Mouse (Mus musculus): ENCODE measurements around the gene Ahcy.
"Not testable (repeated sequence)": the region's sequence is repeated elsewhere in the genome, so short reads cannot be mapped to it uniquely, and the experiment has no call there.

The Ahcy gene

DNA sequence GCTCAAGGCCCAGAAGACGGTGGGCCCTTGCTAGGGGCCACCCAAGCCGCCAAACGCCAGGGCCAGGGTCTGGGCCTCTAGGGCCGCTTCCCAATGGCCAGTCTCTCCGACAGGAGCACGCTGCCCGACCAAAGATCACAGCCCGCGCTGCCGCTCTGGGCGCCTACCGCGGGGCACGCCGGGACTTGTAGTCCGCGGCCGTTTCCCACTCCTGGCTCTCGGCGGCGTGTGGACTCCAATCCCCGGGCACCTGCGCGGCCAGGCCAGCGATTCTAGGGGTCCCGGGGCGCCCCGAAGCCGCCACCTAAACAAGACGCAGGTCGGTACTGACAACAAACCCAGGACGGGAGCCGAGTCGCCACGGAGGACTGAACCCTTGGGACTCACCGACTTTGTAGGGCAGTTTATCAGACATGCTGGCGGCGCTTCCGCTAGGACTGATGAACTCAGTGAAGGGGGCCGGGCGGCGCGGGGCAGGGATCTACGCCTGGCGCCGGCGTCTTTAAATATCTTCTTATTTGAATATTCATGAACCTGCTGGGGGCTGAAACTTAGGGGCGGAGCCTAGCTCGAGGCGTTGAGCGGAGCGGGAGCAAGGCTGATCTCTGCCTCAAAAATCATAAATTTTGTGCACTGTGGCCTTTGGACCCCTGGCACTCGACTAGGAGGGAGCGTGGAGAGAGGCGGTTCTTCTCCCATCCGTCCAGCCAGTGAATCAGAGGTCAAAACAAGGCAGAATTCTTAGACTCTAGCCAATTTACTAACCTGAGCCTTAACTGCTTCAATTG lies at the start of gene Ahcy:
TSS of gene Ahcy (minus strand) at position 520 of the 788 bp plus-strand sequence.
- DNase-seq (ENCODE audit: extremely low spot score, low spot score) = peak; percentile 97

- DNase-seq (ENCODE audit: extremely low spot score, low spot score) = no peak
Observed at GRCm38 (mm10) chr2:155115216-155115830, 41.0 kb upstream of the Ahcy start.

DNA sequence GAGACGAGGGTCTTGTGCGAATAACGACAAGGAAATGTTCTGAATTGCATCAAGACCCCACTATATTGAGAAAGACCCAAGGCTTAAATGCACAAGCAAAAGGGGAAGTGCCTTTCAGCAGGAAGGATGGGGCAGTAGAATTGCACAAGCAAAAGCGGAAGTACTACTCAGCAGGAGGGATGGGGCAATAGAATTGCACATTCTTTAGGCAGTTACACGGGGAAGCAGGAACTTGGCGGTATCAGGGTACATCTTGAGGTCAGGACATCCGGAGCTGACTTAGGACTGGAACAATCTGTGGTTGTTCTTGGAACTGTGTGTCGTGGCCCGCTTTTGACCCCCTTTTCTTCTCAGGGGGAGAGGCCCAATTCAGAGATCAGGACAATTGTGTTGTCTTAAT lies 33.0 kb upstream of the Ahcy start:
- DNase-seq (ENCODE audit: extremely low spot score, low spot score) = not testable (repeated sequence)

DNA sequence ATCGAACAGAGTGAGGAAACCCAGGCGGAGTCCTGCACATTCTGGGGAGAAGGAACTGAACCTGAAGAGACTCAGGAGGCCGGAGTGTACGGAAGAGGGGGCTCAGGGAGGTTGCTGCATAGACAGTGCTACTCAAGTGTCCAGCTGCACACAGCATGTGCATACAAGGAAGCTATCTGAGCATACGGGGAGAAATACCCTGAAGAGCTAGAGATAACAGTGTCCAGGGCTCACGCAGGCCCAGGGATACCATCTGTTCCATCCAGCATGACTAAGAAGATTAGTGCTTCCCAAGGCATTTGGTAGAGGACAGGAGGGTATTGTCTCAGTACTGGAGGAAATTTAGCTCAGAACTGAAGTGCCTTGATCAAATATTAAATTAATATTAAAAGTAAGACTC lies 29.3 kb upstream of the Ahcy start:
- DNase-seq (ENCODE audit: extremely low spot score, low spot score) = no peak

- no peak for DNase-seq (ENCODE audit: extremely low spot score, low spot score)
Observed at GRCm38 (mm10) chr2:155101761-155102181, 27.5 kb upstream of the Ahcy start.

GRCm38 (mm10) chr2:155100796-155101259 lies 26.5 kb upstream of the Ahcy start:
- DNase-seq (ENCODE audit: extremely low spot score, low spot score) = no peak

DNA sequence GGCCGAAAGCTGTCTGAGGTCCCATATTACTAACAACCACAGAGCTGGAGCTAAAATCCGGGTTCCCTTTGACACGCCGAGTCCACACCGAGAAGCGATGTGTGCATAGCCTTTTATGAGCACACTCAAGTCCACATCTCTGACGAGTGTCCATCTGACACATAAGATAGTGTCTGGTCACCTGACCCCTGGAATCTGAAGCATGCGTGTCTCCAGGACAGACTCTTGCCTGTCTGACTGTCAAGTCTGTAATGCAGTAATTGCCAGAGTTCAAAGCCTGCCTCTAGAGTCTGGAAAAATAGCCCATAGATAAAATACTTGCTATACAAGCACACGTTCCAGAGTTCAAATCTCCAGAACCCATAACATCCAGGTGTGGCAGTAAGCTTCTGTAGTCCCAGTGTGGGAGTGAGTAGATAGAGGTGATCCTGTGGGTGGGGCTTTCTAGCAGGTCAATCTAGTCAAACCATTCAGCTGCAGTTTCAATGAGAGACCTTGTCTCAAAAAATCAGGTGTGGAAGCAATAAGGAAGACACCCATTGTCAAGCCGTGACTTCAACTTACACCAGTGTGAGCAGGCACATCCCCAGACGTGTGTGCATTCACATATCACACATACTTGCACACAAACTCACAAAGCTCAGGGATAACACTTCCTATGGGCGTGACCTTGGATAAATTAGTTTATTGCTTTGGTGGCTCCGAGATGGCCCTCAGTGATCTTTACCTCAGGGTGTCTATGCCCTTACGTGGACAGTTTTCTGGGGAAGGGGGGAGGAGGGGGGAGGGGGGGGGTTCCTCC lies 25.9 kb upstream of the Ahcy start:
- DNase-seq (ENCODE audit: extremely low spot score, low spot score) = no peak

- no peak for DNase-seq (ENCODE audit: extremely low spot score, low spot score)
Observed at GRCm38 (mm10) chr2:155099421-155099820, 25.1 kb upstream of the Ahcy start.

DNA sequence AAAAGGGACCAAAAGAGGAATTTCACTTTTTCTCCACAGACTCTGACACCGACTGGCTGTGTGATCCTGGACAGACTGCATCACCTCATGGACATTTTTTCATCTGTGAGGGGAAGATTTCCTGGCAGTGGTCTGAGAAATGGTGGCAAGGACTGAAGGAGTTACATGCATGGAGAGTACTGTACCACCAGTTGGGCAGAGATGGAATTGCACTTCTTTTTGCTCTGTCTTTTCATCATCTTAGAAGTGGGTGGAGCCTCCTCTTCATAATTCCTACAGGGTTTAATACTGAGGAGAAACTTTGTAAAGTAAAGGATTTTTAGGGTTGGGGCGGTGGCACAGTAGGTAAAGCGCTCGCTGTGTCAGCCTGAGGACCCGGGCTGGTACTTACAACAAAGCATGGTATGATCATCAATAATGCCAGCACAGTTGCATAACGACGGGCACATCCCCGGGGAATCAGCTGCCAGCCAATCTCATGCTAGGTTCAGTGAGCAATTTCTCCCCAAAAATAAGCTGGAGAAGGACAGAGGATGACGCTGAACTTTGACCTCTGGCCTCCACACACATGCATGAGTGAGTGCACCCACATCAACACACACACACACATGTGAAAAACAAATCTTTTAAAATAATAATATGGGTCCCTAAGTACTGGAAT lies 24.6 kb upstream of the Ahcy start:
- DNase-seq (ENCODE audit: extremely low spot score, low spot score) = no peak

DNA sequence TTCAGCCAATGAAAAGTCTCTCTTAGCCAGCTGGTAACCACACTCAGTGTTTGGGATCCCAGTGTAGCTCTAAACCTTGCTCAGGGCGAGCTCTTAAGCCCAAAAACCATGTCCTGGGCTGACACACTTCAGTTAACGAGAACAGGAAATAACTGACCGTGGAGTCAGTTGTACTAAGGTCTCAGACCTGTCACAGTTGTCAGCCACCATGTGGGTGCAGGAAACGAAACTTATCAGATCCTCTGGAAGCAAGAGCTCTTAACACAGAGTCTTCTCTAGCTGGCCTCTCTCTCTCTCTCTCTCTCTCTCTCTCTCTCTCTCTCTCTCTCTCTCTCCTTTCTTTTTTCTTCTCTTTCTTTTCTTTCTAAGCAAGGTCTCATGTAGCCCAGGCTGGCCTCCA lies 19.1 kb upstream of the Ahcy start:
- DNase-seq (ENCODE audit: extremely low spot score, low spot score) = no peak

DNA sequence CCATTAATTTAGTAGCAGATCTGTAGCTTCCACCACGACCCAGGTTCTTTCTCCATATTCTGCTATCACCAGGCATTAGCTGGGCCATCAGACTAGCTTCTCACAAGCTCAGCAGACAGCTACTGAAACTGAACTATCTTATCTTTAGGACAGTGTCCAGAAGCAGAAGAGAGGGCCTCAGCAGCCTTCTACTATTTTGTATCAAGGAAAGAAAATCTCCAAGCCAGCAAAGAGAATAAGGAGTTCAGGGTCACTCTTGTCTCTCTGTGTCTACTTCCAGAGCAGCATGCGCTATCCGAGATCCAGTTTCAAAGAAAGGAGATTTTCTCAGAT lies 17.4 kb upstream of the Ahcy start:
- DNase-seq (ENCODE audit: extremely low spot score, low spot score) = no peak

- DNase-seq (ENCODE audit: extremely low spot score, low spot score) = no peak
Observed at GRCm38 (mm10) chr2:155090909-155091742, 16.8 kb upstream of the Ahcy start.

DNA sequence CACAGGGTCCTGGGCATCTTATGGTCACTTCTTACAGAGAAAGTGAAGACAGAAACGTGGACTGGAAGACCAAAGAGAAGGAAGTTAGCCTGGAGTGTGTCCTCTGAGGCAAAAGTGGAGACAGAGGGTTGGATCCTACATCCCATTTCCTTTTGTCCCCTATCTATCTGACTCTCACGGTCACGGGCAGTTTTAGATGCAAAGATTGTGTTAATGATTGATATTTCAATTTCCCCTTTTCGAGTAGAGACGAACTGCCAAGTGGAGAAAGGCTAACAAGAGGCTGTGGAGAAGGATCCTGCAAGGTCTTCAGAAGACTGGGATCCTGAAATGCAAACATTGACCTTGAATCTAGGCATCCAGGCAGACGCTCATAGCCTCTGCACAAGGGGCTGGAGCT lies 14.0 kb upstream of the Ahcy start:
- DNase-seq (ENCODE audit: extremely low spot score, low spot score) = no peak

DNA sequence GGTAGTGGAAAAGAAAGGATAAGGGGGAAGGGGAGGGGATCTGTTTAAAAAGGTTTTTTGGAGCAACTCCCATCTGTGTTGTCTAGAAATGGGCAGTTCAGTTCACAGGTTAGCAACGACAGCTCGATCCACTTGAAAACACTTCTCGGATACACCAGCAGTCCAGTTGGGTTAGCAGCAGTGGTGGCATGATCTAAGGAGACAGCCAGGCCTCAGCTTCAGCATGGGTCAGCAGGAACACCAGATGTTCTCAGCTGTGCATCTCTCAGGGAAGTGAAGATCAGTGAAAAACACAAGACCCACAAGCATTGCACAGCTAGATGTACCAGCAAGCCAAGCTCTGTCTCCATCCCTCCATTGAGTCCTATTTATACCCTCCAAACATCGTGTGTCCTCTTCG lies 12.0 kb upstream of the Ahcy start:
- no peak for DNase-seq (ENCODE audit: extremely low spot score, low spot score)

DNA sequence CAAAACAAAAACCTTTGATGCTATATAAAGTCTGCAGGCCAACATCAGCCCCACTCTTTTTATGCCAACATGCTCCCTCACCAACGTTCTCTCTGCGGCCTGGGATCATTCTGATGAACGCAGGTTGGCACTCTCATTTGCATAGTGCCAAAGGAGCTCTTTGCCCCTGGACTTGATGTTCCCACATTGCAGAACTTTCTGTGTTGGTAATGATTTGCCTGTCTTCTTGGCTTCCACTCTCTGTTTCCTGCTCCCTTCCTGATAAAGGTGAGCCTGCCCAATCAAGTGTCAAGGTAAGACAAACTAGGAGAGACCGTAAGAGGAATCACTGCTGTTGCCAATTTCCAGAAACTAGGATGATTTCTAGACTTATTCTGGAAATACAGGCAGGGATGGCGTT lies 10.2 kb upstream of the Ahcy start:
- DNase-seq (ENCODE audit: extremely low spot score, low spot score) = no peak

DNA sequence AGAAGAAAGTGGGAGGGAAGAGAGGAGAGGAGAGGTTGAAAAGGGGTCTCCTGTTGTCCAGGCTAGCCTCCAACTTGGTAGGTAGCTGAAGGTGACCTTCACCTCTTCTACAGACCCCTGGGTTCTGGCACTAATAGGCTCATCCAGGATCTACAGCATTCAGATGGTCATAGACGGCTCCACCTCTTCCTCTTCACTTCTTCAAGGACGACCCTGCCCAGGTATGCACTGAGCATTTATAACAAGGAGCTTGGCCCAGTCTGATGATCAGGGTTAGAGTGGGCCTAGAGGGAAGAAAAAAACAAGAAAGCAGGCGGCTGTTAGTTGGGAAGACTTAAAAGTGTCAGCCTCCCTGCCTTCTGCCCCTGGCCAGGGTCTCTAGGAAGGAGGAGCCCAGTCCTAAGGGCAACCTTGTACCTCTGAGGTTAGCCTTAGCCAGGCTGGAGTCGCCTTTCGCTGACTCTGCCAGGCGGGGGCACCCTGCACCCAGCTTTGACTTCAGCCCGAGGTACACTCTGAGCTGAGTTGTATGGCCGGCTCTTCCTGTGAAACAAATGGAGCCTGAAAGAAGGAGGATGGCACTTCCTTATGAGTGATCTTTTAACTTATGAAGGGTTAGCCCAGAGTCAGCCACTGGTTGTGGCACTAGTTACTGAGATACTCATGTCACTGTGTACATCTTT lies 8.0 kb upstream of the Ahcy start:
- peak; percentile 43 for DNase-seq (ENCODE audit: extremely low spot score, low spot score)

- no peak for DNase-seq (ENCODE audit: extremely low spot score, low spot score)
Observed at GRCm38 (mm10) chr2:155081056-155081455, 6.8 kb upstream of the Ahcy start.

DNA sequence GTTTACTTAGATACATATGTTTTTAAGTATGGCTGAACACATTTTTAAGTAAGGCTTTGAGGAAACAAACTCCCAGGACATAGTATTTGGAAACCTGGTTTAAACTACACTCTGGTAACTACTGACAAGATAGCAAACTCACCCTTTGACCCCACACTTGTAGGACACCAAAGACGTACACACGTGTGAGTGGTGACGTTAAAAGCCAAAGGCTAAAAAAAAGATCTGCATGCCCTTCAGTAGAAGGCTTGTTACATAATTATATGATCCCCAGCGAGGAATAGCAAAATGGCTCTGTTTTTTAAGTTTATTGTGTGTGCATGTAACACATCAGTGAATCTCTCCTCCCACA lies 5.9 kb upstream of the Ahcy start:
- no peak for DNase-seq (ENCODE audit: extremely low spot score, low spot score)

- no peak for DNase-seq (ENCODE audit: extremely low spot score, low spot score)
Observed at GRCm38 (mm10) chr2:155079500-155080178, 5.3 kb upstream of the Ahcy start.

- DNase-seq (ENCODE audit: extremely low spot score, low spot score) = no peak
Observed at GRCm38 (mm10) chr2:155075649-155076048, 1.4 kb upstream of the Ahcy start.

Measured in neural tube, embryonic 10.5 days (tissue).